Comparison of ENCODE assay signal across 25 mouse cellular contexts in genomic region chr2:148004554-148005521, GRCm38 (mm10). TPM values are rescaled to one million over a fixed set of nuclear protein-coding genes. Genes with fewer than 3 reads are reported as not detected.
DNase-seq lines count a peak whose midpoint lies in the region; ATAC-seq and TF ChIP-seq lines count a peak whose summit lies in the region.
"Had no signal": no experiment of that assay in that cellular context is flagged by ENCODE, and none has a peak within 500 bp of the region (broad histone marks: within the 10 kb centered on the region; RNA-seq: fewer than 3 reads in every experiment).

No protein-coding gene starts in this region.

- peak overlapping the region; percentile 89 for H3K27ac ChIP-seq in lung, embryonic 14.5 days (ENCODE audit: low read depth)
- H3K27ac ChIP-seq in intestine, embryonic 15.5 days: no peak overlapping the region
- peak overlapping the region; percentile 78 for H3K27ac ChIP-seq in stomach, postnatal 0 days (replicated peaks)
- H3K27ac ChIP-seq: embryonic facial prominence, embryonic 10.5 days; heart, adult 2 months; hindbrain, embryonic 12.5 days; limb, embryonic 10.5 days; liver, embryonic 15.5 days; macrophage had no signal

- no peak for TF ChIP-seq EP300 in stomach, postnatal 0 days (optimal IDR thresholded peaks at IDR 0.05)

- H3K4me1 ChIP-seq in lung, embryonic 14.5 days (ENCODE audit: insufficient read depth): peaks cover 3% of the 10 kb centered on the region; the same call in 1 of the 2 replicates
- no peaks in the 10 kb centered on the region for H3K4me1 ChIP-seq in intestine, embryonic 15.5 days (replicated peaks)
- no peaks in the 10 kb centered on the region for H3K4me1 ChIP-seq in stomach, postnatal 0 days (replicated peaks; ENCODE audit: control insufficient read depth, insufficient read depth)
- H3K4me1 ChIP-seq: embryonic facial prominence, embryonic 10.5 days; hindbrain, embryonic 12.5 days; limb, embryonic 10.5 days; liver, embryonic 15.5 days had no signal

- H3K4me3 ChIP-seq in lung, embryonic 14.5 days (ENCODE audit: low read depth, low read length): no peak overlapping the region
- no peak overlapping the region for H3K4me3 ChIP-seq in intestine, embryonic 15.5 days (replicated peaks)
- no peak overlapping the region for H3K4me3 ChIP-seq in stomach, postnatal 0 days (ENCODE audit: low read depth, low read length)
- H3K4me3 ChIP-seq: embryonic facial prominence, embryonic 10.5 days; heart, adult 2 months; hindbrain, embryonic 12.5 days; limb, embryonic 10.5 days; liver, embryonic 15.5 days had no signal

- peak; percentile 11 for DNase-seq in embryo, embryonic 10 days (ENCODE audit: low spot score)
- no peak for DNase-seq in embryo, embryonic 10.5 days (ENCODE audit: low spot score)
- DNase-seq in lung, embryonic 14.5 days: peak; percentile 61
- no peak for DNase-seq in lung, adult 18-20 months
- peak; percentile 64 for DNase-seq in stomach, postnatal 0 days (ENCODE audit: low spot score)
- no peak for DNase-seq in layer of hippocampus, adult 8-10 months (ENCODE audit: low spot score in 2 of 2)
- DNase-seq: adrenal gland, adult 8-10 months; cerebellum, adult 2 months; cerebellum, postnatal 25 days; gastrocnemius, postnatal 14 days; heart, adult 2 months; kidney, adult 9 months; liver; thymus, postnatal 25 days had no signal

- H3K4me2 ChIP-seq in lung, embryonic 14.5 days: no peak overlapping the region
- no peak overlapping the region for H3K4me2 ChIP-seq in intestine, embryonic 15.5 days (replicated peaks)
- no peak overlapping the region for H3K4me2 ChIP-seq in stomach, postnatal 0 days (replicated peaks; ENCODE audit: low read depth)
- H3K4me2 ChIP-seq: hindbrain, embryonic 12.5 days; liver, embryonic 15.5 days had no signal

- no peak overlapping the region for H3K9ac ChIP-seq in lung, embryonic 14.5 days
- no peak overlapping the region for H3K9ac ChIP-seq in intestine, embryonic 15.5 days
- H3K9ac ChIP-seq in stomach, postnatal 0 days (ENCODE audit: low read length): no peak overlapping the region
- H3K9ac ChIP-seq: hindbrain, embryonic 12.5 days; liver, embryonic 15.5 days had no signal

- 30% methylated on average over 7 of the region's 7 CpGs for WGBS in lung, embryonic 14.5 days
- 28% methylated on average over 7 of the region's 7 CpGs for WGBS in intestine, embryonic 15.5 days
- 22% methylated on average over 7 of the region's 7 CpGs for WGBS in stomach, postnatal 0 days

- no peak for TF ChIP-seq CTCF in lung, embryonic 14.5 days (IDR thresholded peaks at IDR 0.05; ENCODE audit: low read depth)
- TF ChIP-seq CTCF in stomach, postnatal 0 days (IDR thresholded peaks at IDR 0.05; ENCODE audit: low read depth): no peak

- ATAC-seq in lung, embryonic 14.5 days (ENCODE audit: insufficient read depth): peak; percentile 78
- ATAC-seq in intestine, embryonic 15.5 days: peak; percentile 93
- peak; percentile 93 for ATAC-seq in stomach, postnatal 0 days (ENCODE audit: low FRiP score, low TSS enrichment)
- ATAC-seq: activated CD4-positive, CD25-positive, alpha-beta regulatory T cell, adult 4 months; forebrain, embryonic 16.5 days had no signal

- no peaks in the 10 kb centered on the region for H3K9me3 ChIP-seq in lung, embryonic 14.5 days (ENCODE audit: low read depth, low read length)
- no peaks in the 10 kb centered on the region for H3K9me3 ChIP-seq in intestine, embryonic 15.5 days
- H3K9me3 ChIP-seq in stomach, postnatal 0 days (ENCODE audit: control insufficient read depth, low read length): no peaks in the 10 kb centered on the region
- H3K9me3 ChIP-seq: embryonic facial prominence, embryonic 10.5 days; hindbrain, embryonic 12.5 days; limb, embryonic 10.5 days; liver, embryonic 15.5 days had no signal

- H3K27me3 ChIP-seq in lung, embryonic 14.5 days (ENCODE audit: insufficient read depth, low read length): no peaks in the 10 kb centered on the region
- H3K27me3 ChIP-seq in intestine, embryonic 15.5 days (replicated peaks): no peaks in the 10 kb centered on the region
- H3K27me3 ChIP-seq in stomach, postnatal 0 days (ENCODE audit: control insufficient read depth, insufficient read depth, low read length): no peaks in the 10 kb centered on the region
- H3K27me3 ChIP-seq: liver, embryonic 15.5 days had no signal

- H3K36me3 ChIP-seq in lung, embryonic 14.5 days (ENCODE audit: insufficient read depth): no peaks in the 10 kb centered on the region
- no peaks in the 10 kb centered on the region for H3K36me3 ChIP-seq in intestine, embryonic 15.5 days
- H3K36me3 ChIP-seq in stomach, postnatal 0 days (ENCODE audit: control insufficient read depth, insufficient read depth, low read length): no peaks in the 10 kb centered on the region
- H3K36me3 ChIP-seq: embryonic facial prominence, embryonic 10.5 days; hindbrain, embryonic 12.5 days; limb, embryonic 10.5 days; liver, embryonic 15.5 days had no signal

RNA-seq across cellular contexts. Expression of gene Foxa2, which starts 41.9 kb away (rescaled TPM):
- polyA plus RNA-seq in lung, embryonic 14.5 days (2014; fragmentation: Nextera tagmentation; extraction: Ambion mirVana): 41.5 and 43.2 TPM in 2 replicates
- polyA plus RNA-seq in intestine, embryonic 15.5 days (2015; fragmentation: Nextera tagmentation; extraction: Ambion mirVana): 5.4 and 5.8 TPM in 2 replicates
- polyA plus RNA-seq in stomach, postnatal 0 days (2015; fragmentation: Nextera tagmentation; extraction: Ambion mirVana): 11.6 and 12.1 TPM in 2 replicates
- total RNA-seq in layer of hippocampus, adult 8-10 months (2022): not detected
- total RNA-seq: adrenal gland, adult 8-10 months; gastrocnemius, postnatal 14 days; heart, adult 2 months; heart, postnatal 25 days; layer of hippocampus, postnatal 14 days; left cerebral cortex, adult 8-10 months had no signal
- polyA plus RNA-seq: activated CD4-positive, CD25-positive, alpha-beta regulatory T cell, adult 4 months; cerebellum, adult 2 months; forebrain, embryonic 16.5 days; limb, embryonic 10.5 days; macrophage had no signal

Comparison
In these comparisons a context has a peak if more than half of its experiments do, and no peak if none do; other contexts are left out.
1. DNase-seq: peak in embryo, embryonic 10 days (single experiment), lung, embryonic 14.5 days (single experiment) and stomach, postnatal 0 days (single experiment); none in embryo, embryonic 10.5 days (single experiment), lung, adult 18-20 months (0 of 2) and layer of hippocampus, adult 8-10 months (0 of 2).
2. Peak in every context shown above with its lines, with median percentiles within 50 percentile points of each other: ATAC-seq.